Mouse (Mus musculus) myocyte (in vitro differentiated cells): ENCODE results near the gene Ifi211.
"Not testable (repeated sequence)": the region's sequence is repeated elsewhere in the genome, so short reads cannot be mapped to it uniquely, and the experiment has no call there.

Experiments
- CEBPB ChIP-seq: IDR thresholded peaks from 2 replicates; pipeline ENCODE4 v1.6.1; 2011; ENCODE audit warnings: mild to moderate bottlenecking, moderate library complexity; ENCODE audit not compliant: poor library complexity, insufficient read depth, severe bottlenecking
- E2F4 ChIP-seq: IDR thresholded peaks from one replicate; pipeline ENCODE4 v1.6.1; 2011; ENCODE audit warnings: mild to moderate bottlenecking, control low read depth, moderate library complexity; ENCODE audit not compliant: insufficient read depth
- MAX ChIP-seq: IDR thresholded peaks from one replicate; pipeline ENCODE4 v1.6.1; 2011; ENCODE audit warnings: low read depth, mild to moderate bottlenecking, control low read depth
- MYOD1 ChIP-seq, 3 experiments: IDR thresholded peaks; one replicate each; pipeline ENCODE4 v1.6.1; 2011; ENCODE audit warnings: control low read depth in 2 of 3, low read depth in 2 of 3, mild to moderate bottlenecking in 2 of 3, moderate library complexity in 1 of 3; ENCODE audit not compliant: insufficient read length in 2 of 3, control insufficient read depth in 1 of 3
- MYOG ChIP-seq, 3 experiments: IDR thresholded peaks; one replicate each; pipeline ENCODE4 v1.6.1; 2011; ENCODE audit warnings: control low read depth in 2 of 3, low read depth in 2 of 3, mild to moderate bottlenecking in 2 of 3; ENCODE audit not compliant: insufficient read length in 2 of 3, control insufficient read depth in 1 of 3, insufficient read depth in 1 of 3
- POLR2A ChIP-seq: IDR thresholded peaks from one replicate; pipeline ENCODE4 v1.6.1; 2011; ENCODE audit warnings: low read depth, mild to moderate bottlenecking, control low read depth, moderate library complexity; ENCODE audit not compliant: insufficient read length
- POLR2AphosphoS2 ChIP-seq: IDR thresholded peaks from one replicate; pipeline ENCODE4 v1.6.1; 2011; ENCODE audit warnings: low read depth, control low read depth; ENCODE audit not compliant: insufficient read length
- REST ChIP-seq: IDR thresholded peaks from one replicate; pipeline ENCODE4 v1.6.1; 2011; ENCODE audit warnings: mild to moderate bottlenecking, control low read depth, moderate library complexity; ENCODE audit not compliant: insufficient read depth, insufficient read length
- SRF ChIP-seq: IDR thresholded peaks from one replicate; pipeline ENCODE4 v1.6.1; 2011; ENCODE audit warnings: low read depth; ENCODE audit not compliant: control insufficient read depth, insufficient read length
- TCF12 ChIP-seq: IDR thresholded peaks from one replicate; pipeline ENCODE4 v1.6.1; 2011; ENCODE audit warnings: mild to moderate bottlenecking, control low read depth; ENCODE audit not compliant: poor library complexity, insufficient read depth, severe bottlenecking
- TCF3 ChIP-seq: IDR thresholded peaks from one replicate; pipeline ENCODE4 v1.6.1; 2011; ENCODE audit warnings: low read depth, control low read depth; ENCODE audit not compliant: insufficient read length
- USF1 ChIP-seq: IDR thresholded peaks from one replicate; pipeline ENCODE4 v1.6.1; 2011; ENCODE audit warnings: low read depth, mild to moderate bottlenecking, control low read depth, moderate library complexity

DNA sequence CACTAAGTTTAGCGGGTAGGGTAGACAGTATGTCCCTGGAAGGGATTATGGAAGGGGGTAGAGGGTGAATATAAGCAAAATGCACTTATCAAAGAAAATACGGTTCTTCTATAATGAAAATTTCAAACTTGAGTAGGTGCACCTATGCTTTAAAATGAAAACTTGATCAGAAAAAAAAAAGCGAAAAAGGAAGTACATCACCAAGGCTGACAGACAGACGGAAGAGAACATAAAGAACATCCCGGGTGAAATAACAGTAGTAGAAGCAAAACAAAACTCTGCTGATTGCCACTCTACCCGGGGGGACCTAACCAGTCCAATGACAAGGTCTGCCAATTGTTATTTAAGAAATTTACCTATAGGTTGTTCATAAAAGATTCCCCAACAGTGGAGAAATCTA, 34.6 kb downstream of the Ifi211 start:
- TF ChIP-seq POLR2A; E2F4; MYOG (IDR thresholded peaks at IDR 0.05; ENCODE audit: control insufficient read depth in 1 of 3, insufficient read depth in 1 of 3, insufficient read length in 2 of 3, low read depth in 2 of 3); USF1; MAX; SRF; CEBPB; POLR2AphosphoS2; REST; TCF12; TCF3; MYOD1 (IDR thresholded peaks at IDR 0.05; ENCODE audit: control insufficient read depth in 1 of 3, insufficient read length in 2 of 3, low read depth in 2 of 3): not testable (repeated sequence)
